Mouse (Mus musculus): Measurements from ENCODE around the gene Wtip.

GRCm38 (mm10) chr7:34100002-34100401, 33.1 kb downstream of the Wtip start:
- no peak for TF ChIP-seq TAL1 (IDR thresholded peaks at IDR 0.05; ENCODE audit: low read length)
- no peak for TF ChIP-seq GATA1 (IDR thresholded peaks at IDR 0.05; ENCODE audit: low read length)
